Comparison of ENCODE assay signal across 14 mouse cellular contexts in genomic region chr15:27671612-27672245, GRCm38 (mm10). TPM values are rescaled to one million over a fixed set of nuclear protein-coding genes. Genes with fewer than 3 reads are reported as not detected.
A peak's percentile ranks its signal among the peaks of the same experiment; 100 is the strongest.
DNase-seq lines count a peak whose midpoint lies in the region.
"Had no signal": no experiment of that assay in that cellular context is flagged by ENCODE, and none has a peak within 500 bp of the region (broad histone marks: within the 10 kb centered on the region; RNA-seq: fewer than 3 reads in every experiment).

No protein-coding gene starts in this region.

- H3K4me3 ChIP-seq in megakaryocyte, embryonic 14.5 days (replicated peaks) = peak overlapping the region; percentile 47
- H3K4me3 ChIP-seq: hindbrain, embryonic 12.5 days; left cerebral cortex, adult 2 months; limb, embryonic 13.5 days had no signal

- H3K4me1 ChIP-seq in megakaryocyte, embryonic 14.5 days = peaks cover 69% of the 10 kb centered on the region

- H3K27me3 ChIP-seq in megakaryocyte, embryonic 14.5 days (replicated peaks) = peaks cover 13% of the 10 kb centered on the region
- H3K27me3 ChIP-seq: hindbrain, embryonic 12.5 days; limb, embryonic 13.5 days had no signal

- DNase-seq in heart, adult 11 months = peak; percentile 90
- no peak for DNase-seq in heart, adult 8-10 months (ENCODE audit: low spot score)
- DNase-seq in CD4-positive, CD25-positive, alpha-beta regulatory T cell, adult 2 months (ENCODE audit: low read depth, low spot score) = peak; percentile 54
- DNase-seq in induced T-regulatory cell, adult 2 months (ENCODE audit: low read depth) = peak; percentile 71
- no peak for DNase-seq in T-cell, adult 2 months (ENCODE audit: low spot score)
- DNase-seq in natural killer cell, adult 2 months (ENCODE audit: low spot score in 2 of 2) = no peak
- DNase-seq in cerebellum, adult 9-11 months = no peak
- DNase-seq: adrenal gland, postnatal 25 days; forebrain, postnatal 0 days; kidney, adult 18-20 months had no signal

- no peaks in the 10 kb centered on the region for H3K36me3 ChIP-seq in megakaryocyte, embryonic 14.5 days (replicated peaks; ENCODE audit: low read length)
- H3K36me3 ChIP-seq: hindbrain, embryonic 12.5 days; limb, embryonic 13.5 days had no signal

- no peaks in the 10 kb centered on the region for H3K9me3 ChIP-seq in megakaryocyte, embryonic 14.5 days
- H3K9me3 ChIP-seq: hindbrain, embryonic 12.5 days; limb, embryonic 13.5 days had no signal

RNA-seq across cellular contexts. Expression of gene Otulinl, which starts 9.7 kb away (rescaled TPM):
- total RNA-seq in heart, adult 8-10 months (2022) = 1 to 10 TPM in 2 of 4 experiments, under 1 TPM in 2; 0.79 to 2.2 (median 1.1) TPM
- polyA plus RNA-seq in megakaryocyte, embryonic 14.5 days (2012; ENCODE audit: insufficient read depth, low replicate concordance) = 1.4 TPM in 1 of 2 replicates, not detected in the other

RNA-seq across cellular contexts. Expression of gene Otulin, which starts 41.2 kb away (rescaled TPM):
- 10 to 100 TPM; 25.7 to 29.2 (median 27.6) TPM for total RNA-seq in heart, adult 8-10 months (2022)
- polyA plus RNA-seq in megakaryocyte, embryonic 14.5 days (2012; ENCODE audit: insufficient read depth, low replicate concordance) = 6.2 and 25.7 TPM in 2 replicates

Comparison
In these comparisons a context has a peak if more than half of its experiments do, and no peak if none do; other contexts are left out.
1. DNase-seq: peak in heart, adult 11 months (single experiment), CD4-positive, CD25-positive, alpha-beta regulatory T cell, adult 2 months (single experiment) and induced T-regulatory cell, adult 2 months (single experiment); none in heart, adult 8-10 months (single experiment), T-cell, adult 2 months (single experiment), natural killer cell, adult 2 months (0 of 2) and cerebellum, adult 9-11 months (single experiment).